ENCODE assay signal across 9 mouse cellular contexts in genomic region chr4:120242783-120243262, GRCm38 (mm10). TPM values are rescaled to one million over a fixed set of nuclear protein-coding genes. Genes with fewer than 3 reads are reported as not detected.
DNase-seq lines count a peak whose midpoint lies in the region; ATAC-seq lines count a peak whose summit lies in the region.
"Had no signal": no experiment of that assay in that cellular context is flagged by ENCODE, and none has a peak within 500 bp of the region (broad histone marks: within the 10 kb centered on the region; RNA-seq: fewer than 3 reads in every experiment).

No protein-coding gene starts in this region.

- no peaks in the 10 kb centered on the region for H3K4me1 ChIP-seq in liver, embryonic 12.5 days
- peaks cover 11% of the 10 kb centered on the region for H3K4me1 ChIP-seq in embryonic facial prominence, embryonic 12.5 days
- peaks cover 14% of the 10 kb centered on the region for H3K4me1 ChIP-seq in hindbrain, embryonic 11.5 days (replicated peaks; ENCODE audit: control insufficient read depth, insufficient read depth, low read length)
- H3K4me1 ChIP-seq in neural tube, embryonic 11.5 days (ENCODE audit: control insufficient read depth, insufficient read depth, low read length): peaks cover 10% of the 10 kb centered on the region
- H3K4me1 ChIP-seq: liver, embryonic 15.5 days had no signal

- H3K27me3 ChIP-seq in liver, embryonic 12.5 days (replicated peaks): peaks cover 36% of the 10 kb centered on the region
- H3K27me3 ChIP-seq in embryonic facial prominence, embryonic 12.5 days: peaks cover 14% of the 10 kb centered on the region; the same call in 1 of the 2 replicates
- no peaks in the 10 kb centered on the region for H3K27me3 ChIP-seq in hindbrain, embryonic 11.5 days (ENCODE audit: control insufficient read depth, insufficient read depth, low read length)
- no peaks in the 10 kb centered on the region for H3K27me3 ChIP-seq in neural tube, embryonic 11.5 days (ENCODE audit: control insufficient read depth, insufficient read depth, low read length)

- WGBS in liver, embryonic 12.5 days (ENCODE audit: insufficient replicate concordance): 9% methylated on average over 10 of the region's 10 CpGs
- WGBS in embryonic facial prominence, embryonic 12.5 days: 4% methylated on average over 10 of the region's 10 CpGs
- 4% methylated on average over 10 of the region's 10 CpGs for WGBS in hindbrain, embryonic 11.5 days
- WGBS in neural tube, embryonic 11.5 days: 4% methylated on average over 10 of the region's 10 CpGs

- ATAC-seq in liver, embryonic 12.5 days: no peak
- 0 out of 2 replicates have a peak, but pooled peaks have one; percentile 42 for ATAC-seq in embryonic facial prominence, embryonic 12.5 days (ENCODE audit: insufficient number of reproducible peaks, insufficient read depth, low FRiP score, low TSS enrichment)
- peak; percentile 74 for ATAC-seq in hindbrain, embryonic 11.5 days (ENCODE audit: low FRiP score)
- ATAC-seq in neural tube, embryonic 11.5 days (ENCODE audit: insufficient read depth, low FRiP score, low TSS enrichment): peak; percentile 77

- no peaks in the 10 kb centered on the region for H3K9me3 ChIP-seq in liver, embryonic 12.5 days (replicated peaks)
- no peaks in the 10 kb centered on the region for H3K9me3 ChIP-seq in embryonic facial prominence, embryonic 12.5 days
- H3K9me3 ChIP-seq in hindbrain, embryonic 11.5 days (ENCODE audit: control insufficient read depth, low read length): no peaks in the 10 kb centered on the region
- no peaks in the 10 kb centered on the region for H3K9me3 ChIP-seq in neural tube, embryonic 11.5 days (ENCODE audit: control insufficient read depth, low read length)
- H3K9me3 ChIP-seq: liver, embryonic 15.5 days had no signal

- no peak overlapping the region for H3K4me2 ChIP-seq in liver, embryonic 12.5 days
- peak overlapping the region; percentile 37 for H3K4me2 ChIP-seq in embryonic facial prominence, embryonic 12.5 days (replicated peaks)
- H3K4me2 ChIP-seq in hindbrain, embryonic 11.5 days (replicated peaks; ENCODE audit: low read depth, low read length): peak overlapping the region; percentile 4; the same call in 1 of the 2 replicates
- peak overlapping the region; percentile 20; the same call in 1 of the 2 replicates for H3K4me2 ChIP-seq in neural tube, embryonic 11.5 days (ENCODE audit: low read depth)
- H3K4me2 ChIP-seq: liver, embryonic 15.5 days had no signal

- peak; percentile 20 for DNase-seq in liver
- peak; percentile 64 for DNase-seq in hindbrain, embryonic 11.5 days (ENCODE audit: low spot score)
- DNase-seq in left cerebral cortex, postnatal 4 days: peak; percentile 98
- DNase-seq in neural tube, embryonic 11.5 days (ENCODE audit: low spot score): peak; percentile 71
- no peak for DNase-seq in ovary, postnatal 10 days (ENCODE audit: low spot score)
- no peak for DNase-seq in spleen, adult 12 weeks (ENCODE audit: low spot score)

- H3K9ac ChIP-seq in liver, embryonic 12.5 days: no peak overlapping the region
- H3K9ac ChIP-seq in embryonic facial prominence, embryonic 12.5 days: no peak overlapping the region
- H3K9ac ChIP-seq in hindbrain, embryonic 11.5 days (ENCODE audit: low read depth, low read length): no peak overlapping the region
- H3K9ac ChIP-seq in neural tube, embryonic 11.5 days (ENCODE audit: low read length): no peak overlapping the region
- H3K9ac ChIP-seq: liver, embryonic 15.5 days had no signal

- H3K36me3 ChIP-seq in liver, embryonic 12.5 days: no peaks in the 10 kb centered on the region
- no peaks in the 10 kb centered on the region for H3K36me3 ChIP-seq in embryonic facial prominence, embryonic 12.5 days
- H3K36me3 ChIP-seq in hindbrain, embryonic 11.5 days (ENCODE audit: control insufficient read depth, insufficient read depth, low read length): no peaks in the 10 kb centered on the region
- no peaks in the 10 kb centered on the region for H3K36me3 ChIP-seq in neural tube, embryonic 11.5 days (ENCODE audit: control insufficient read depth, insufficient read depth, low read length)
- H3K36me3 ChIP-seq: liver, embryonic 15.5 days had no signal

- no peak overlapping the region for H3K4me3 ChIP-seq in liver, embryonic 12.5 days
- no peak overlapping the region for H3K4me3 ChIP-seq in embryonic facial prominence, embryonic 12.5 days
- H3K4me3 ChIP-seq in hindbrain, embryonic 11.5 days (ENCODE audit: low read depth, low read length): no peak overlapping the region
- no peak overlapping the region for H3K4me3 ChIP-seq in neural tube, embryonic 11.5 days (ENCODE audit: low read depth, low read length)
- H3K4me3 ChIP-seq: liver, embryonic 15.5 days had no signal

- no peak overlapping the region for H3K27ac ChIP-seq in liver, embryonic 12.5 days
- no peak overlapping the region for H3K27ac ChIP-seq in embryonic facial prominence, embryonic 12.5 days
- peak overlapping the region; percentile 31; the same call in 1 of the 2 replicates for H3K27ac ChIP-seq in hindbrain, embryonic 11.5 days (ENCODE audit: low read depth, low read length)
- H3K27ac ChIP-seq in neural tube, embryonic 11.5 days (ENCODE audit: low read depth, low read length): no peak overlapping the region
- H3K27ac ChIP-seq: liver, embryonic 15.5 days had no signal

- intact Hi-C loops in left cerebral cortex, postnatal 4 days (cut with DNase I): no loop called here

RNA-seq across cellular contexts. Expression of gene Foxo6, which starts 44.3 kb away (rescaled TPM):
- polyA plus RNA-seq in liver, embryonic 12.5 days (2016; fragmentation: Nextera tagmentation; extraction: Ambion mirVana): not detected in 2 replicates
- polyA plus RNA-seq in embryonic facial prominence, embryonic 12.5 days (2016; fragmentation: Nextera tagmentation; extraction: Ambion mirVana): 0.46 and 0.47 TPM in 2 replicates
- polyA plus RNA-seq in hindbrain, embryonic 11.5 days (2014; fragmentation: Nextera tagmentation; extraction: Ambion mirVana): 0.20 and 0.39 TPM in 2 replicates
- 10 to 100 TPM; 45.7 to 46.8 TPM for total RNA-seq in left cerebral cortex, postnatal 4 days (2021)
- 0.45 and 0.62 TPM in 2 replicates for polyA plus RNA-seq in neural tube, embryonic 11.5 days (2014; fragmentation: Nextera tagmentation; extraction: Ambion mirVana)
- polyA plus RNA-seq: liver, embryonic 15.5 days had no signal

Comparison
In these comparisons a context has a peak if more than half of its experiments do, and no peak if none do; other contexts are left out.
1. DNase-seq: peak in liver (single experiment), hindbrain, embryonic 11.5 days (single experiment), left cerebral cortex, postnatal 4 days (single experiment) and neural tube, embryonic 11.5 days (single experiment); none in ovary, postnatal 10 days (single experiment) and spleen, adult 12 weeks (single experiment).